Mouse (Mus musculus): ENCODE results near the gene Prdx2.

- TF ChIP-seq CTCF (IDR thresholded peaks at IDR 0.05; ENCODE audit: low read depth) (no peak), EP300 (IDR thresholded peaks at IDR 0.05; ENCODE audit: low read depth) (no peak)
Observed at GRCm38 (mm10) chr8:84970135-84970790, 876 bp downstream of the Prdx2 start.
